Mouse (Mus musculus) gonadal fat pad, adult 2 months (tissue): Measurements from ENCODE around the gene Arvcf. TPM values are rescaled to one million over a fixed set of nuclear protein-coding genes. Genes with fewer than 3 reads are reported as not detected.

Experiments
- DNase-seq: peaks from one replicate; pipeline ENCODE4 v3.0.0-alpha.2; 2012; ENCODE audit warnings: low read depth
- polyA plus RNA-seq: library from polyadenylated mRNA; depleted of rRNA; stranded (reverse); fragments of >200 nt; gene quantifications from 2 replicates; pipeline ENCODE4 v1.2.3, GENCODE M21; 2012; rRNA removed

The Arvcf gene
- 56.5 and 57.9 TPM in 2 replicates for polyA plus RNA-seq

- no peak for DNase-seq
Observed at GRCm38 (mm10) chr16:18347931-18348600, at the start of gene Arvcf, which contains the start of gene Tango2. Gene Arvcf (plus strand): TSS chr16:18348182. Gene Tango2 (minus strand): TSS chr16:18348103.

GRCm38 (mm10) chr16:18308159-18308558, 39.8 kb upstream of the Arvcf start:
- no peak for DNase-seq

- DNase-seq = no peak
Observed at GRCm38 (mm10) chr16:18318992-18319391, 29.0 kb upstream of the Arvcf start.

DNA sequence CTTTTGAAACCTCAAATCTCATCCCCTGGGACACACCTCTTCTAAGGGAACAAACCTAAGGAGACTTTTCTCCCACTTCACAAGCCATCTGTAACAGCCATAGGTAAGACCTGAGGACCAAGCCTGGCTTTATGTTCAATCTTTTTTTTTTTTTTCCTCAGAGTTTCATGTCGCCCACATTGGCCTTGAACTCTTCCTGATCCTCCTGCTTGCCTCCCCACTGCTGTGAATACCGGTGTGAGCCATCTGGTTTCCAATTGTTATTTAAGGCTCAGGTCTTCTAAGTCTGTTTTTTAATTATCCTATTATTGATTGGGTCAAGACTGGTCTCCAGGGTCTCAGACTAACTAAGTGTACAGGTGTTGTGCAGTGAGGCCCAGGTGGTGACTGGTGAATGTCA, 26.5 kb upstream of the Arvcf start:
- DNase-seq = no peak

- no peak for DNase-seq
Observed at GRCm38 (mm10) chr16:18323460-18323859, 24.5 kb upstream of the Arvcf start.

DNA sequence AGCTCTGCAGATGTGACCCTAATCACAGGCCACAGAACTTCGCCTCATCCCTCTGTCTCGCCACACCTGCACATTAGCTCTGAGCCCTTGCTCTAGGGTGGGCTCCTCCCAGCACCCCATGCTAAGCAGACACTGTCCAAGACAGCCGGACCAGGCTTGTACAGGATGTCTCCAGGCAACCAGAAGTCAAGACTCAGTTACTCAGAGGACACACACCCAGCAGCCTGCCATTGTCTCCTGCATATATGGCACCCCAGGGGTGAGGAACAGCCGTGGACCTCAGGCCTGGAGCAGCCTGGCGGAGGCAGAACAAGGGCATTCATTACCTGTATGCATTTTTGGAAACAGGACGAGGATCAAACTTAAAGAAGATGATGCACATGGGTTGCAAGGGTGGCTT, 24.0 kb upstream of the Arvcf start:
- DNase-seq = no peak

- DNase-seq = no peak
Observed at GRCm38 (mm10) chr16:18325741-18326140, 22.2 kb upstream of the Arvcf start.

- DNase-seq = no peak
Observed at GRCm38 (mm10) chr16:18327936-18328335, 20.0 kb upstream of the Arvcf start.

- no peak for DNase-seq
Observed at GRCm38 (mm10) chr16:18328524-18328923, 19.5 kb upstream of the Arvcf start.

DNA sequence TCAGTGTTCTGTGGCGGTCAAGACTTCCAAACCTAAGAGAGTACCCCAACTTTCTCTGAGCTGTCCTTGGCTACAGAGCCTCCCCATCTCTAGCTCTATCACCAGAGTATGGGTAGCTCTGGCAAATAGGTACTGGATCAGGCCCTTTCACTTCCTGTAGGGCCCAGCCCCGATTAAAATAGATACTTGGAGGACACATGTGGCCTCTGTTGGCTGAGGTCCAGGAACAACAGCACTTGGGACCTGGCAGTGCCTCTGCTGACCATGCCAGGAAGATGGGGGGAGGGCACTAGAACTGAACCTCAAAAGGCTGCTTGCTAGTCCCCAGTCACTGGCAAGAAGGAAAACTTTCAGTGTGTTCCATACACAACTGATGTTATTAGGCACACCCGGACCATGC, 14.0 kb upstream of the Arvcf start:
- no peak for DNase-seq

GRCm38 (mm10) chr16:18335981-18336380, 12.0 kb upstream of the Arvcf start:
- DNase-seq = no peak

DNA sequence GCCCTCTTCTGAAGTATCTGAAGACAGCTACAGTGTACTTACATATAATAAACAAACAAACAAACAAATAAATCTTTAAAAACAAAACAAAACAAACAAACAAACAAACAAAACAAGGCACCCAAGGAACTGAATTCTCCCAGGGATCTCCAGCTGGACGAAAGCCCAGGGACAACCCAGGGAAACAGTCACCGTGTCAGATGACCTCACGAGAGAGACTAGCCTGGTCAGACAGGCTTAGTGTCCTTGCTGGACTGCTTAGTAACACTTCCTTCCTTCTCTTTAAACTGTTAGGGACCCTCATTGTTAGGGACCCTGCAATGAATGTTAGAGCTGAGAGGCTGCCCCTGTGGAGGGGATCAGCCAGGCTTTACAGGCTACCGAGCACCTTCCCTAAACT, 10.7 kb upstream of the Arvcf start:
- DNase-seq = no peak

- no peak for DNase-seq
Observed at GRCm38 (mm10) chr16:18339866-18340265, 8.1 kb upstream of the Arvcf start.

GRCm38 (mm10) chr16:18341605-18342004, 6.4 kb upstream of the Arvcf start:
- no peak for DNase-seq

- DNase-seq = no peak
Observed at GRCm38 (mm10) chr16:18342076-18342475, 5.9 kb upstream of the Arvcf start.

DNA sequence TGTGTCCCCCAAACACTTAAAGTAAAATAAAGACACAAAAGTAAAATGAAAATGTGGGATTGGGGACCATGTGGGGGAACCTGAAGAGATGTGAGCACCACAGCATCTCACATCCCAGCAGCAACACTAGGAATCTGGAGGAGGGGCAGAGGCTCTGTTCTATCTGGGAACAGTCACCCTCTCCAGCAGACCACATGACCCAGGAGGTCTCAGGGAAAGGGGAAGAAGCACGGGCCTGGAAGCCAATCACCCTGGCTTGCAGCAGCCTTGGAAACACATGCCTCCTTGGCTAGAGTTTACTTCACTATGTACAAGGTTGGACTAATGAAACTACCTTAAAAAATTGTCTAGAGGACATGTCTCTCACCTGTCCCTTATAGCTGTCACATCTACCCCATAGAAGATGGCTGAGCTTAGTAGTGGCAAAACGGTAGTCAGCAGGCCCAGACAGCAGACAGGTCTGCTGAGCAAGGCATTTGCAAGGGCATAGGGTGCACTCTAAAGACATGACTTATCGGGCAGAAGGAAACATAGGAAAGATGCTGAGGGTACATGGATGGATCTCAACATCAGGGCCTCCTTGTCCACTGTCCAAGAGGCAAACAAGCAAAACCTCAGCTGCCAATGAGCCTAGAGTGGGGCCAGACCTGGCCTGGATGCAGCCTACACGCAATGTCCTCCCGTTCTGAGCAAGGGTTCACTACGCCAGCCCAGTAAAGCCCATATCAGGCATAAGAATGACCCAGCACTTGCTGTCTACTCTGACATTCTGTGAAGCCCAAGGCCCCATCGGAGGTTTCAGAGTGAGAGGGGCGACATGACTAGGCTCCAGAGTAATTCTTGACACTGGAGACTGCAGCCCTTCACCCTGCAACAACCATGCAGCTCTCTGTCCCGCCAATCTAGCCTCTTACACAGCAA, 5.1 kb upstream of the Arvcf start:
- no peak for DNase-seq

DNA sequence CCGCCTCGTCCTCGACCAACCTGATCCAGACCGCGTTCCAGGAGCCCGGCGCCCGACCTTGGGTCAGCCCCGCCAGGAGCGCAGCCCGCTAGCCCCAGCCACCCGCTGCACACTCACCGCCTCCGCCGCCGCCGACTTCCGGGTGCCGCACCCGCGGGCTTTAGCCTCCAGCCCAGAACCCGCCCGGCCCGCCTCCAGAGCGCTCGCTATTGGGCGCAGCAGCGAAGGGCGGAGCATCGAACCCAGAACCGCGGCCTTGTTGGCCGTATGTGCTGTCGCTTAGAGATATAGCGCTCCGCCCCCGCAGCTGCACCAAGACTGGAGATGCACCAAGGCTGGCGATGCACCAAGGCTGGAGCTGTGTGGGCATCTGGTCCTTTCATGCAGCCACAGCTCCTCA, 4.2 kb upstream of the Arvcf start:
- no peak for DNase-seq

GRCm38 (mm10) chr16:18345243-18345642, 2.7 kb upstream of the Arvcf start:
- DNase-seq = no peak

DNA sequence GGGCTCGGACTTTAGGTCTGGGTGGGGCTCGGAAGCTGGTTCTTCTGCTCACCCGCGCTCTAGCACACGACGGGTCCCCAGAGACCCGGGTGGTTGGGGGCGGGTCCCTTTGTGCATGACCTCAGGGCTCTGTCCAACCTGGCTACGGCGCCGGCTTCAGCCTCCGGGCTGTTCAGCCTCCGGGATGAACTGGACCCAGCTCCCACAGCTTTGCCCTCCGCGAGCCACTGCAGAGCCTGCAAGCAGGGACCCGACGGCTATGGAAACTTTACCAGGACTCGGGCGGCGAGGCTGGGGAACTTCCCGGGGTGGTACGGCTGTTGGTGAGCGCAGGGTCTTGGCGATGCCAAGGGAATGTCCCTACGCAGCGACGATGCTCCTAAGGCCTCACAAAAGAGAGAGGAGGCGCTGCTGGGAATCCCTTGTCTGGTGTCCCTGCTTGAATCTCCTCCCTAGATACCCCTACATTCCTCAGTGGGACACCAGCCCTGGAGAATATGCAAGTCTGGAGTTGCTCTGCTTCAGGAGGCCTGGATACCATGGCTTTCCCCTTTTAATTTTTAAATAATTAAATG, 706 bp downstream of the Arvcf start:
- DNase-seq = no peak

DNA sequence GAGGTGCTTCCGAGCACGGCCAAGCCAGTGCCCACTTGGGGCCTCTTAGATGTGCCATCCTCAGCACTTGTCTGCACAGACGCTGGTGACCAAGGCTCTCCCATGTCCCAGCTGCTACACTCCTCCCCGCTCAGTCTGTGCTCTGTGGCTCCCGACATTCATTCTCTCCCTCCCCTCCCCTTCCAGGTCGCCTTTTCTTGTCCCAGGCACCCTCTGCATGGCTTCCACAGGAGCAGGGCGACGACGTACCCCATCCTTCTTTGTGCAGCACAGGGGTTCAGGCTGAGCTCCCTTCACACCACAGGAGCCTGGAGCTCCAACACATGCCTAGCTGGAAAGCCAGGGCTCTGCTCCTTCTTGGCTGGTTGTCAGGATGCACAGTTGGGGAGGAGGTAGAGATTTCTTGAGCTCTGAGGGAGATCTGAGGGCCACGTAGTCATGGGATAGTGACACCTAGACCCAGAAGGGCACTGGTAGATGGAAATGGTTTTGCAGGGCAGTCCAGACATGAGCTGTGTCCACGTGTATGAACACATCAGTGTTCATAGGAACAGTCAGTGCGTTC, 1.9 kb downstream of the Arvcf start:
- no peak for DNase-seq

- DNase-seq = no peak
Observed at GRCm38 (mm10) chr16:18351313-18352055, 3.5 kb downstream of the Arvcf start.

GRCm38 (mm10) chr16:18353106-18353505, 5.1 kb downstream of the Arvcf start:
- DNase-seq = no peak
